Mouse (Mus musculus) megakaryocyte, embryonic 14.5 days (primary cell): ENCODE results near the gene Kansl2.

Experiments used
- FLI1 ChIP-seq: IDR thresholded peaks from 2 replicates; pipeline ENCODE4 v1.6.1; 2012; ENCODE audit warnings: low read length, inconsistent platforms, mixed read lengths
- GATA1 ChIP-seq: IDR thresholded peaks from 3 replicates; pipeline ENCODE4 v1.6.1; 2012; ENCODE audit warnings: mixed read lengths, low read length, inconsistent platforms, borderline replicate concordance

- TF ChIP-seq GATA1 (no peak), FLI1 (no peak)
Observed at GRCm38 (mm10) chr15:98533881-98534627, at the start of gene Kansl2.
